Mouse (Mus musculus) bone marrow, adult 2 months (tissue): ENCODE results near the gene Sh3rf1.

Source experiments
- CTCF ChIP-seq: fragments of 200-500 bp; IDR thresholded peaks from 2 replicates; pipeline ENCODE4 v1.5.1; 2011; ENCODE audit warnings: low read length, control low read depth; ENCODE audit not compliant: control insufficient read depth, insufficient read depth
- POLR2A ChIP-seq: fragments of 200-500 bp; IDR thresholded peaks from 2 replicates; pipeline ENCODE4 v1.6.1; 2011; ENCODE audit warnings: low read depth, mild to moderate bottlenecking, control low read depth, low read length, borderline replicate concordance; ENCODE audit not compliant: control insufficient read depth

DNA sequence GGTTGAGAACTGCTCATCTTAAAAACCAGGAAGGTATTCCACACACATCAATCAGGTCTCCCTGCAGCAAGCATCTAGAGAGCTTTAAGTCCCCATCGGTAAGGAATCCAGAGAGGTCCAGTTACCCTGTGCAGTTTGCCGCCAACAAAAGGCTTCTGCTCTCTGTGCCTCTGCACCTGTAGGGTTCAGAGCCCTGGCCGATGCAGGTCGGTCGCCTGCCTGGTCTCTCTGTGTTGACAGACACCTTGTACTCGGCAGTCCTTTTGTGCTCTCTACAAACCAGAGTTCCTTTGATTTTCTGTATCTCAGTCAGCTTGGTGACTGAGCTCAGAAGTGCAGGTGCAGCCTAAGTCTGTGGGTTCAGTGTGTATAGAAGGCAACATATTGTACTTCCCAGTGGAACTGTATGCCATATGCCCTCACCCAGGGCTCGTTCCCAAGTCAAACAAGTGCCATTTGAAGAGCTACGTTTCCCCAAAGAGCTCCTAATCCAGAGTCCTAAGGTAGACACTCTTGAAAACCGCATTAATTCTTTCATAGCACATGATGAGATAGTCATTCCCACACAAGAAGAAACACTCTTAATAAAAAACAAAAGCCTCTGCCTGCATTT, 138.7 kb downstream of the Sh3rf1 start:
- TF ChIP-seq CTCF (no peak), POLR2A (no peak)
